Mouse (Mus musculus): Measurements from ENCODE around the gene Mthfd1l.

Gene Mthfd1l

GRCm38 (mm10) chr10:3972981-3973588, at the start of gene Mthfd1l:
TSS of gene Mthfd1l (plus strand) at chr10:3973118.
- peak; percentile 86 for DNase-seq (ENCODE audit: low read depth)

- DNase-seq (ENCODE audit: low read depth): no peak
Measured at GRCm38 (mm10) chr10:3928008-3928545, 44.8 kb upstream of the Mthfd1l start.

GRCm38 (mm10) chr10:3931831-3932230, 41.1 kb upstream of the Mthfd1l start:
- no peak for DNase-seq (ENCODE audit: low read depth)

- DNase-seq (ENCODE audit: low read depth): no peak
Measured at GRCm38 (mm10) chr10:3933311-3933940, 39.5 kb upstream of the Mthfd1l start.

GRCm38 (mm10) chr10:3936864-3937263, 36.1 kb upstream of the Mthfd1l start:
- DNase-seq (ENCODE audit: low read depth): no peak

GRCm38 (mm10) chr10:3939895-3940595, 32.9 kb upstream of the Mthfd1l start:
- DNase-seq (ENCODE audit: low read depth): no peak

- no peak for DNase-seq (ENCODE audit: low read depth)
Measured at GRCm38 (mm10) chr10:3940596-3940975, 32.3 kb upstream of the Mthfd1l start.

GRCm38 (mm10) chr10:3941054-3941757, 31.7 kb upstream of the Mthfd1l start:
- no peak for DNase-seq (ENCODE audit: low read depth)

GRCm38 (mm10) chr10:3942289-3942688, 30.6 kb upstream of the Mthfd1l start:
- DNase-seq (ENCODE audit: low read depth): no peak

- DNase-seq (ENCODE audit: low read depth): peak; percentile 48
Measured at GRCm38 (mm10) chr10:3943492-3944395, 29.2 kb upstream of the Mthfd1l start.

- no peak for DNase-seq (ENCODE audit: low read depth)
Measured at GRCm38 (mm10) chr10:3946871-3947270, 26.0 kb upstream of the Mthfd1l start.

- DNase-seq (ENCODE audit: low read depth): no peak
Measured at GRCm38 (mm10) chr10:3947346-3947745, 25.6 kb upstream of the Mthfd1l start.

- no peak for DNase-seq (ENCODE audit: low read depth)
Measured at GRCm38 (mm10) chr10:3949306-3949705, 23.6 kb upstream of the Mthfd1l start.

- no peak for DNase-seq (ENCODE audit: low read depth)
Measured at GRCm38 (mm10) chr10:3956471-3956870, 16.4 kb upstream of the Mthfd1l start.

- no peak for DNase-seq (ENCODE audit: low read depth)
Measured at GRCm38 (mm10) chr10:3958591-3958990, 14.3 kb upstream of the Mthfd1l start.

GRCm38 (mm10) chr10:3969026-3969425, 3.9 kb upstream of the Mthfd1l start:
- no peak for DNase-seq (ENCODE audit: low read depth)

GRCm38 (mm10) chr10:3972237-3972636, 681 bp upstream of the Mthfd1l start:
- DNase-seq (ENCODE audit: low read depth): no peak

- DNase-seq (ENCODE audit: low read depth): peak; percentile 80
Measured at GRCm38 (mm10) chr10:3973589-3974070, 712 bp downstream of the Mthfd1l start.

GRCm38 (mm10) chr10:3974380-3974779, 1.5 kb downstream of the Mthfd1l start:
- DNase-seq (ENCODE audit: low read depth): no peak

- no peak for DNase-seq (ENCODE audit: low read depth)
Measured at GRCm38 (mm10) chr10:3975898-3976622, 3.1 kb downstream of the Mthfd1l start.

- DNase-seq (ENCODE audit: low read depth): no peak
Measured at GRCm38 (mm10) chr10:3976623-3977010, 3.7 kb downstream of the Mthfd1l start.
